Mouse (Mus musculus) forebrain, embryonic 12.5 days (tissue): ENCODE measurements around the gene Ttc28. TPM values are rescaled to one million over a fixed set of nuclear protein-coding genes. Genes with fewer than 3 reads are reported as not detected.

Source experiments
- ATAC-seq: fragments of 200-750 bp; cut with Nextera tagmentation; 2 replicates; pipeline ENCODE4 v1.8.0; 2017; ENCODE audit warnings: moderate TSS enrichment; ENCODE audit not compliant: low FRiP score
- H3K27ac ChIP-seq: fragments of 300-500 bp; sonication (generic); 2 replicates; pipeline ENCODE4 v1.5.1; 2016; ENCODE audit warnings: mild to moderate bottlenecking
- H3K27me3 ChIP-seq: fragments of 300-500 bp; sonication (generic); 2 replicates; pipeline ENCODE4 v1.6.1; 2016; ENCODE audit warnings: mild to moderate bottlenecking
- H3K36me3 ChIP-seq: fragments of 300-500 bp; sonication (generic); replicated peaks from 2 replicates; pipeline ENCODE4 v1.6.1; 2016; ENCODE audit warnings: mild to moderate bottlenecking
- H3K4me1 ChIP-seq: fragments of 300-500 bp; sonication (generic); 2 replicates; pipeline ENCODE4 v1.6.1; 2016
- H3K4me2 ChIP-seq: fragments of 300-500 bp; sonication (generic); 2 replicates; pipeline ENCODE4 v1.6.1; 2016; ENCODE audit warnings: mild to moderate bottlenecking, moderate library complexity
- H3K4me3 ChIP-seq: fragments of 300-500 bp; sonication (generic); replicated peaks from 2 replicates; pipeline ENCODE4 v1.5.1; 2016; ENCODE audit warnings: mild to moderate bottlenecking
- H3K9ac ChIP-seq: fragments of 300-500 bp; sonication (generic); 2 replicates; pipeline ENCODE4 v1.6.1; 2016; ENCODE audit warnings: mild to moderate bottlenecking
- H3K9me3 ChIP-seq: fragments of 300-500 bp; sonication (generic); 2 replicates; pipeline ENCODE4 v1.6.1; 2016
- WGBS: fragments of 180-500 bp; shearing (Covaris S2); methylation state at CpG from one replicate; pipeline ENCODE4 v1.1.7; 2016; 5-methylcytosine and 5-hydroxymethylcytosine counted together
- polyA plus RNA-seq: library from polyadenylated mRNA; unstranded; fragments of >200 nt; fragmentation: Nextera tagmentation; extraction: Ambion mirVana; gene quantifications from 2 replicates; pipeline ENCODE4 v1.2.1, GENCODE M21; 2016

Ttc28 gene
- polyA plus RNA-seq, 1 experiment from 2014 or later = 23.1 TPM

DNA sequence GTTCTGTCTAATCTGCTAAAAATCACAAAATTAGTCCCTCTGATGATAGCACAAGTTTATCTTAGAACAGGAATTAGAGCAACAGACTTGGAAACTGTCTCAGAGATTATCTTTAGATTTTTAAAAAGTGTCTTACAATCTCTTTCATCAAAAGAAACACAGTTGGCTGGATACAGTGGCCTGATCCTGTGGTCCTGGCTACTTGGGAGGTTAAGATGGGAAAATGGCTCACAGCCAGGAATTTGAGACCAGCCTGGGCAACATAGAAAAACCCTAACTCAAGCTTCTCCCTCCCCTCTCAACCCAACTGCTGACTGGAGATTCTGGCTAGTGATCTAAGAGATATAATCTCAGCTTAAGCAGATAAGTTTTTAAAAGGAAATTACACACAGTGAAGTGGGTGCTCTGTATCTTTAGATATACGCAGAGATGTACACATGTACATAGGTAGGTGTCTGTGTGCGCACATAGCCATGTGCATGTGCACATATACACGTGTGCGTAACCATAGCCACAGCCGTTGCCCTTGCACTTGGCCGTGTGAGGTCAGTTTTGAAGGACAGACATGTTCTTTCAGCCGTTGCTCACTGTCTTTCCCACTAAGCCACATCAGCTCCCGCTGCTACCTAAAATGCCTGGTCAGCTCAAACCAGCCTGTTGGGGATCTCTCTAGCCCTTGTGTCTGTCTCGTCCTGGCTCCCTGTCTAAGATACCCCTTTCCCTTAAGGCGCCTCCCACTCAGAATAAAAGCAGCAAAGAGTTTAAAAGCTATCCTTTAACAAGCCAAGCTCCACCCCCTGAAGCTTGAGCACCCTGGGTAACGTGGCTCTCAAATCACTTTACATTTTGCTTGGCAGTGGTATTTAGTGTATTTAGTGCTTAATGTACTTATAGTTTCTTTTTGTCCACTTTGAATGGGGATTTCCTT lies 217.9 kb downstream of the Ttc28 start:
- Histone ChIP-seq H3K27ac (peak overlapping the region; percentile 69; the same call in 1 of the 2 replicates), H3K27me3 (0 out of 2 replicates have a peak, but pooled peaks cover 5% of the 10 kb centered on the region), H3K9me3 (no peaks in the 10 kb centered on the region), H3K4me2 (no peak overlapping the region), H3K4me1 (peaks cover 34% of the 10 kb centered on the region), H3K36me3 (peaks cover 25% of the 10 kb centered on the region), H3K9ac (no peak overlapping the region), H3K4me3 (no peak overlapping the region)
- WGBS = 61% methylated on average over 11 of the region's 11 CpGs
- 0 out of 2 replicates have a peak, but pooled peaks have one; percentile 41 for ATAC-seq

DNA sequence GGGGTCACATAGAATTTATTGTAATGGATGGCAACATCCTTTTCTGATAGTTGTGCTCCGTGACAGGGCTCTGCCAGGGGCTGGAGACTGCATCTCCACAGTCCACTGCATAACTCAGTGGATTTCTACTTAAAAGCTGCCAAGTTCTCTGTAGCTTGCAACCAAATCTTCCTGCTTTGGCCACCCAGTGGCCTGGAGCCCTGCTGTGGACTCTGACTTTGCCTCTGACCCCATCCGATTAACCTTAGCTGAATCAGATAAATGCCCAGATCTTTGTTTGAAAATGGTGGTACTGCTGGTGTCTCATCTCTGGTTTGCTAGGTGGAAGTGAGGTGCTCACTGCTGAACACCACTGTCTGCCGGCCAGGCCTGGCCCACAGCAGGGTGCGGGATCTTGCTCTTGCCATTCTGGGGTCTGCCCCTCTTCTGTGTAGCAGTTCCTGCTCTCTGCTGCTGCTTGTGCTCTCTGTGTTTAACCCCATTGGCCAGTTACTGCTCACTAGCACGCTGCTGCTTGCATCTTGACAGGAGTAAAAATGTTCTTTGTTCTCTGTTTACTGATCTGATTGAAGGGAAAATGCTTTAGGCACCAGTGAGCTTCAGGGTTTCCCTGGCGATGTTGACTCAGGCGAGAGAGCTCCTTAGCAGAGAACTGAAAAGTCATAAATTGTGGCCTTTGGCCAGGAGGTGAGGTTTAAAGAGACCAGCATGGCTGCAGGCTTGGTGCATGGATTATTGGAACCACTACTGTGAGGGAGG lies 219.1 kb downstream of the Ttc28 start:
- Histone ChIP-seq H3K27ac (peak overlapping the region; percentile 69), H3K9ac (no peak overlapping the region), H3K9me3 (no peaks in the 10 kb centered on the region), H3K4me3 (no peak overlapping the region), H3K4me2 (no peak overlapping the region), H3K27me3 (0 out of 2 replicates have a peak, but pooled peaks cover 5% of the 10 kb centered on the region), H3K4me1 (peaks cover 34% of the 10 kb centered on the region), H3K36me3 (peaks cover 30% of the 10 kb centered on the region)
- 24% methylated on average over 7 of the region's 7 CpGs for WGBS
- ATAC-seq = peak; percentile 62; the same call in 1 of the 2 replicates

DNA sequence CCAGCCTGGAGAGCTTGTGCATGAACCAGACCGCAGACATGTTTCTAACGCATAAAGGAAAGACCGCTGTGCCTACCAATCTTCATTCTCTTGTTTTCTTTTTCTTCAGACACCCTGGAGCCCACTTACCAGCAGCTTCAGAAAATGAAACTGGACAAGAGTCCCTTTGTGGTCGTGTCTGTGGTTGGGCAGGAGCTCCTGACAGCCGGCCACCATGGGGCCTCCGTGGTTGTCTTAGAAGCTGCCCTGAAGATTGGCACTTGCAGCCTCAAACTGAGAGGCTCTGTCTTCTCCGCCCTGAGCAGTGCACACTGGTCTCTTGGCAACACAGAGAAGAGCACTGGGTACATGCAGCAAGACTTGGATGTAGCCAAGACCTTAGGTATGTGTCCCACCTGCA lies 221.0 kb downstream of the Ttc28 start:
- peaks cover 34% of the 10 kb centered on the region for H3K4me1 ChIP-seq
- H3K4me3 ChIP-seq = no peak overlapping the region
- H3K9ac ChIP-seq = no peak overlapping the region
- no peak overlapping the region for H3K27ac ChIP-seq
- 0 out of 2 replicates have a peak, but pooled peaks cover 5% of the 10 kb centered on the region for H3K27me3 ChIP-seq
- ATAC-seq = no peak
- WGBS = 87% methylated on average over 7 of the region's 7 CpGs
- H3K4me2 ChIP-seq = no peak overlapping the region
- peaks cover 31% of the 10 kb centered on the region for H3K36me3 ChIP-seq
- no peaks in the 10 kb centered on the region for H3K9me3 ChIP-seq

DNA sequence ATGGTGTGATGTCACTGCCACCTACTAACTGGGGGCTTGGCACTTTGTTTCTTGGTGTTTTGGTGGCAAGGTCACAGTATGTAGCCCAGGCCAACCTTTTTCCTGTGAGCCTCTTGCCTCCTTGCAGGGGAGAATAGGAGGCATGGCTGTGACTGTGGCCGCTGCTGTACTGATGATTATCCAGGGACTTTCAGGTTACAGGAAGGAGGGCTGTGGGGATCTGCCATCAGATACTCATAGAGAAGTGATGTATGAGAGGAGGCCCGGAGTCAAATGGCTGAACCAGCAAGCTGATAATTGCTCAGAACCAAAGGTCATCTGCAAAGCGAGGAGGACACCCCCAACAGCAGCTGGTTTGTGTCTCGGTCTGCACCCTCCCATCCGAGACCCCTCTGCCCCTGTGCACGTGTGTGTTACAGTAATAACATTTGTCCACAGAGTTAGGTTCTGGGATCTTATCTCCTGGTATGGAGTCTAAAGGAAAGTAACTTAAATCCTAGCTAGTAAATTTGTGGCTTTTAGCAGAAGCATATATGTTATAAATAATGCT lies 221.9 kb downstream of the Ttc28 start:
- no peak overlapping the region for H3K9ac ChIP-seq
- no peak for ATAC-seq
- H3K4me1 ChIP-seq = peaks cover 29% of the 10 kb centered on the region
- no peak overlapping the region for H3K4me2 ChIP-seq
- H3K27me3 ChIP-seq = 0 out of 2 replicates have a peak, but pooled peaks cover 5% of the 10 kb centered on the region
- H3K4me3 ChIP-seq = no peak overlapping the region
- H3K27ac ChIP-seq = no peak overlapping the region
- H3K9me3 ChIP-seq = no peaks in the 10 kb centered on the region
- H3K36me3 ChIP-seq = peaks cover 31% of the 10 kb centered on the region
- WGBS = 84% methylated on average over 6 of the region's 6 CpGs

DNA sequence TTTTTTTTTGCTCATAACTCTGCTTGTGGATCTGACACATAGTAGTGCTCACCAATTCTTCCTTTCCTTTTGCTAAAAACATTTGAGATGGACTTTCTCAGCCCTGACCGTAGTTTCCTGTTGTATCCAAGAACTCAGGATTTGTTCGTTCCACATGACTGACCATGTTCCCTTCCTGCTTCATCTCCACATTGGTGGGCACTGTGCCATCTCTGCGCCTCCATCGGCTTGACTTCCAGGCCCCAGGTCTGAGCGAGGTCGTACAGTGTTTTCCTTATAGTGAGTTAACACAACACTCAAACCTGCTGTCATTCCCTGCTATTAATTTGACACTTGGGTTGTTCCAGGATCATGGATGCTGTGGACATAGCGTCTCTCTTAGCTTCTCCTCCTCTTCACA lies 225.2 kb downstream of the Ttc28 start:
- Histone ChIP-seq H3K36me3 (peaks cover 34% of the 10 kb centered on the region), H3K4me2 (no peak overlapping the region), H3K4me1 (no peaks in the 10 kb centered on the region), H3K27me3 (0 out of 2 replicates have a peak, but pooled peaks cover 5% of the 10 kb centered on the region), H3K9ac (no peak overlapping the region), H3K4me3 (no peak overlapping the region), H3K27ac (no peak overlapping the region), H3K9me3 (no peaks in the 10 kb centered on the region)
- ATAC-seq = no peak
- 92% methylated on average over 7 of the region's 7 CpGs for WGBS

DNA sequence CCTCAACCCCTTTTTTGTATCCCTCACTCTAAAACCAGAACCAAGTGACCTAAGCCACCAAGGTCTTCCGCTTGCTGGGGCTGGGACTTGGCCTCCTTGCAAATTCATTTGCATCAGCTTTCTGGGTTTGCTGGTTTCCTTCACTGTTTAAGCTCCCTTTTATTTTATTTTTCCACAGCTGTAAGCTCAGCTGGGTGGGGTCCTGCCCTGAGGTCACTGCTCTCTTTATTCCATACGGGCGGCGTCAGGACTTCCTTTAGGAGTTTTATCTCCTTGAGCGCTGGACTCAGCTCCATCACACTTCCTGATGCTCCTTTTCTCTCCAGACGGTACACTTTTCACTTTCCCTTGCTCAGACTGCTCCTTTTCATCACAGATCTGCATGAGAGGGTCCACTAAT lies 231.8 kb downstream of the Ttc28 start:
- no peak for ATAC-seq
- H3K27ac ChIP-seq = no peak overlapping the region
- 52% methylated on average over 6 of the region's 6 CpGs for WGBS
- H3K9ac ChIP-seq = no peak overlapping the region
- H3K36me3 ChIP-seq = peaks cover 4% of the 10 kb centered on the region; the same call in 1 of the 2 replicates
- no peaks in the 10 kb centered on the region for H3K9me3 ChIP-seq
- no peak overlapping the region for H3K4me2 ChIP-seq
- peaks cover 13% of the 10 kb centered on the region; the same call in 1 of the 2 replicates for H3K4me1 ChIP-seq
- no peak overlapping the region for H3K4me3 ChIP-seq
- H3K27me3 ChIP-seq = no peaks in the 10 kb centered on the region

DNA sequence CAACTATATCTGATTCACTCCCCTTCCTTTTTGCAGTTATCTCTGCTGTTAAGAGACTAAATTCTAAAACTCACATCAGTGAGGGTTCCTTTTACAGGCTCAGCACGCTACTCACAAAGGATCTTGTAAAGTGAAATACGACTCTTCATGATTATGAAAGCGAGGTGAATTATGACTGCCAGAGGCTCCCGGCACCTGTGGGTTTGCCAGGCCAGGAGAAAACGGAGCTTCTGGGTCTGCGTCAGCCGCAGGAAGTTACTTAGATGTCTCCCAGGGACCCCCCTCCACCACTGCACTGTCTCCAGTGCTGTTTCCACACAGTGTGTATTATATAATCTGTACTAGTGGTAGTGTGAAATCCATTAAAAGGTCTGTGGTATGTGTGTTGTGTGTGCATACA lies 233.6 kb downstream of the Ttc28 start:
- H3K4me2 ChIP-seq = no peak overlapping the region
- no peak for ATAC-seq
- H3K27me3 ChIP-seq = no peaks in the 10 kb centered on the region
- WGBS = 77% methylated on average over 7 of the region's 7 CpGs
- no peak overlapping the region for H3K9ac ChIP-seq
- no peaks in the 10 kb centered on the region for H3K9me3 ChIP-seq
- H3K27ac ChIP-seq = no peak overlapping the region
- no peak overlapping the region for H3K4me3 ChIP-seq
- no peaks in the 10 kb centered on the region for H3K36me3 ChIP-seq
- peaks cover 13% of the 10 kb centered on the region; the same call in 1 of the 2 replicates for H3K4me1 ChIP-seq

DNA sequence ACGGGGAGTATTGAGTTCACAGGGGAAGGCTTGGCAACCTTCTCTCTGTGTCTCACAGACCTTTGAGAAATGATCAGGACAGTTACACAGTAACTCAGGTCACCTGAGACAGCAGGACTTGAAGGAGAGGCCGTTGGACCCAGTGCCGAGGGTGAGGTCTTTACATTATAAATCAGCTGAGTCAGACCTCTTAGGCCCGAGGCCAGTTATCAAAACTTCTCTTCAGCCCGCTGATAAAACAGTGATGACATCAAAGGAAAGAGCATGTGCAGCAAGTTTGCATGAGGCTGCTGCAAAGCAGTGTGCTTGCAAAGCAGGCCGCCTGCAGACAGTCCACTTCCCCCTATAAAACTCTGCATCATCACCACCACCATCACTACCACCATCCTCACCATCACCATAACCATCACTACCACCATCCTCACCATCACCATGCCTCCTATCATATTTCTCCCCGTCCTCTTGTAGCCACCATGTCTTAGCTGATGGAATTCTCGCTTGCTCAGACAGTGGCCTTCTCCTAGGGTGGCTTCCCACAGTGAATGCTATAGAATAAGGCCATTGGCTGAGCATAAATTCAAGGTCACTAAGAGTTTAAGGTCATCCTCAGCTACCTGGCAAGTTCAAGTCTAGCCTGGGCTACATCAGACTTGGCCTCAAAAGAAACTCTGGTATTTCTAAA lies 234.2 kb downstream of the Ttc28 start:
- WGBS = 92% methylated on average over 8 of the region's 8 CpGs
- ATAC-seq = no peak

DNA sequence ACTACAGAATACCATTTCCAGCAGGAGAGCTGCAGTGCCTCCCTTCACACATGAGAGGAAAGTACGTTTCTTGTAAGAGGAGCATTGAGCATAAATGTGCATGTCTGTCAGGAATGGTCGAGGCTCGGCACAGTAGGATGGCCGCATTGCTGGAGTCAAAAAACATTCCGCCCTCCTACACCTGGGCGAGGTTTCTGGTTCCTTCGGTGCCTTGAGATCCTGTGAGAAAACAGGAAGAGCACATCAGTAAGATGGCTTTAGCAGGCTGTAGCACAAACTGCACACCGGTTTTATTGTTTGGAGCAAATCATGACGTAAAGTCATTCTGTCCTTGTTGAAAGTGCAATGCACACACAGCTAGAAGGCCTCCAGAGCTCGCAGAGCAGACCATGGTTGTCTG lies 235.0 kb downstream of the Ttc28 start:
- no peaks in the 10 kb centered on the region for H3K27me3 ChIP-seq
- no peak overlapping the region for H3K4me2 ChIP-seq
- H3K9ac ChIP-seq = no peak overlapping the region
- no peak overlapping the region for H3K27ac ChIP-seq
- H3K4me1 ChIP-seq = peaks cover 15% of the 10 kb centered on the region; the same call in 1 of the 2 replicates
- H3K36me3 ChIP-seq = no peaks in the 10 kb centered on the region
- ATAC-seq = no peak
- H3K4me3 ChIP-seq = no peak overlapping the region
- no peaks in the 10 kb centered on the region for H3K9me3 ChIP-seq
- 91% methylated on average over 10 of the region's 10 CpGs for WGBS

More for the DNA sequence above, 234.2 kb downstream of the Ttc28 start:
- no peaks in the 10 kb centered on the region for H3K9me3 ChIP-seq
- no peaks in the 10 kb centered on the region for H3K27me3 ChIP-seq
- H3K4me2 ChIP-seq = no peak overlapping the region
- peaks cover 13% of the 10 kb centered on the region; the same call in 1 of the 2 replicates for H3K4me1 ChIP-seq
- no peak overlapping the region for H3K27ac ChIP-seq
- no peaks in the 10 kb centered on the region for H3K36me3 ChIP-seq
- no peak overlapping the region for H3K9ac ChIP-seq
- H3K4me3 ChIP-seq = no peak overlapping the region

DNA sequence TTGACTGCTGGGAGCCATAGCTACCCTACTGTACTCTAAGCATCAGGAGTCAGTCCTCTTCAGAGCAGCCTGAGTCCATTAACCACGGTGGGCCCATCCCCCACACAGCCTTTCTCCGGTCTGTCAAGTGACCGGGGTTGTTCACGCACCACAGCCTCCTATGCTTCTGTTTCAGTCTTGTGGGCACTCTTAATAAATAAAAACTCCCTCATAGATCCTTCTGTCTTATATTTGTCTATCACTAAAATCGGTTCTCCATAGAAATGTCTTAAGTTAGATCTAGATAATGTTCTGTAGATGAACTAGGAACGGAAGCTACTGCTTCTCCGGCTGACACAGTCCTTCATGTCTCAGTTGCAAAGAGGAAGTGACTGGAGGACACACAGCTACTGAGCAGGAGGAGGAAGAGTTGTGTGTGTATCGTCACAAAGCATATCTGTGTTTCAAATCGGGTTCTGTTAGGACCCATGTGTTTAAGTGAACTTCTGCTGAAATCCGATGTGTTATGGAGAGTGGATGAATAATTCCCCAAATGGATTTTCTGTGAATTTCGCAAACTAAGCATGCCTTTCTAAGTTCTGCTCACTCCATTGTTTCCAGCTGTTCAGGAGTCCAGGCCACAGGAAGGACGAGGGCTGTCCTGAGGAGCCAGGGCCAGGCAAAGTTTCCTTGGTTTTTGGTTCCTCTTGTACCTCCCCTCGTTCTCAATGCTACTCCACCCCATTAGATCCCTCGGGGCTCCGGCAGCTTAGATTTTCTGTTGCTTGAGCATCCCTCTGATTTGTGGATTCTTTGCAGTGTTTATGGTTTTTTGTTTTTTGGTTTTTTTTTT lies 236.1 kb downstream of the Ttc28 start:
- no peaks in the 10 kb centered on the region for H3K36me3 ChIP-seq
- H3K9ac ChIP-seq = no peak overlapping the region
- no peak overlapping the region for H3K4me2 ChIP-seq
- H3K27ac ChIP-seq = no peak overlapping the region
- peak; percentile 51; the same call in 1 of the 2 replicates for ATAC-seq
- no peaks in the 10 kb centered on the region for H3K9me3 ChIP-seq
- H3K4me1 ChIP-seq = peaks cover 26% of the 10 kb centered on the region
- 76% methylated on average over 15 of the region's 15 CpGs for WGBS
- no peak overlapping the region for H3K4me3 ChIP-seq
- H3K27me3 ChIP-seq = no peaks in the 10 kb centered on the region

DNA sequence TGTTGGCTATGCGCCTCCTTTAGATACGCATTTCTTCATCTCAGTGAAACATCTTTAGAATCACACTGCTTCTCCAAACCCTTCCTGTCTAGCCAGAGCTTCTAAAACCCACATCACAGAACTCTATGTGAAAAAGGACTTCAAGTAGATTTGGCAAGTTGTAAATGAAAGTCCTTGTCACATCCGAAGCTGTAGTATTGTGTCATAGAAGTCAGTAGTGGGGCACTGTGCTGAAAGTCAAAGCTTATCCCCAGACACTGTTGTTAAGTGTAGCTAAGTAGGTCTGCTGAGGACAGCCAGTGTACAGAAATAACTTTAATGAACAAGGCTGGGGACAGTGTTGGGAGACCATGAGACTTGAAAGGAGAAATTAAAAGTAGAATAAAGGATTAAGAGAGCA lies 240.2 kb downstream of the Ttc28 start:
- Histone ChIP-seq H3K27ac (no peak overlapping the region), H3K36me3 (no peaks in the 10 kb centered on the region), H3K4me3 (no peak overlapping the region), H3K4me1 (peaks cover 45% of the 10 kb centered on the region), H3K9ac (no peak overlapping the region), H3K9me3 (no peaks in the 10 kb centered on the region), H3K27me3 (no peaks in the 10 kb centered on the region), H3K4me2 (no peak overlapping the region)
- WGBS = 78% methylated on average over 3 of the region's 3 CpGs
- ATAC-seq = no peak
